Mouse (Mus musculus) erythroid progenitor cell, adult 5-6 weeks (primary cell): Measurements from ENCODE around the gene Ndufs2. TPM values are rescaled to one million over a fixed set of nuclear protein-coding genes. Genes with fewer than 3 reads are reported as not detected.

Experiments
- ATAC-seq: replicated peaks from 2 replicates; pipeline ENCODE4 v1.8.0; 2016; ENCODE audit warnings: moderate number of reproducible peaks, mild to moderate bottlenecking, moderate TSS enrichment, inconsistent platforms; ENCODE audit not compliant: poor library complexity, low FRiP score, severe bottlenecking
- total RNA-seq, 2 experiments: library from RNA; stranded (forward) in 1 of 2; stranded (reverse) in 1 of 2; fragments of 150-400 nt in 1 of 2; fragments of 186-747, 209-891 nt in 1 of 2; gene quantifications; 2 replicates each; pipeline versions ENCODE4 v1.2.3 to v1.2.4; 2015 to 2017; ENCODE audit warnings: low replicate concordance in 2 of 2

Ndufs2 gene
- total RNA-seq, 2 experiments from 2014 or later: 40.8 to 106 TPM

DNA sequence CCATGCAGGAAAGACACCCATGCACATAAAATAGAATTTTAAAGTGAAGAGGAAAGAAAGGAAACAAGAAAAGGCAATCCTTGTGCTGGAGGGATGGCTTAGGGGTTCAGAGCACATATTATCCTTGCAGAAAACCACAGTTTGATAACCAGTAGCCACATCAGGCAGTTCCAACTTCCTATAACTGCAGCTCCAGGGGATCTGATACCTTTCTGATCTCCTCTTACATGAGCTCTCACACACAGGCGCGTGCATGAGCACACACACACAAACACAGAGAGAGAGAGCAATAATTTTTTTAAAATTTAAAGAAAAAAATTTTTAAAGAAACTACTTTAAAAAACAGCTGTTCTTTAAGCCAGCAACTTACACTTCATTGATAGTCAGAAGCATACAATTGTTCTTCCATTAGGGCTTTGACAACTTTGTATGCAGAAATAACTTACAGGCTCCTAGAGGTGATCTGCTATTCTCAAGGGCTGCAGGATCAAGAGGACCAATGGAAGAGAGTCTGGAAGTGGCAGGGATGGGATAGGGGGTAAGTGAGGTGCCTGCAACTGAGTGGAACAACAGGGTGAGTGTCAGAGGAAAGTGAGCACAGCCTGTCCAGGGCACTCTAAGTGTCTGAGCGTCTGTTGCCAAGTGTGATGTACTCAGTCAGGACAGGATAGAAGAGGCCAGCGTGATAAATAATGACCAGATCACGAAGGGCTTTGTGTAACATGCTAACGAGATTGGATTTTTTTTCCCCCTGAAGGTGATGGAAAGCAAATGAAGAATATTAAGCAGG is 45.3 kb downstream of the Ndufs2 start:
- no peak for ATAC-seq

DNA sequence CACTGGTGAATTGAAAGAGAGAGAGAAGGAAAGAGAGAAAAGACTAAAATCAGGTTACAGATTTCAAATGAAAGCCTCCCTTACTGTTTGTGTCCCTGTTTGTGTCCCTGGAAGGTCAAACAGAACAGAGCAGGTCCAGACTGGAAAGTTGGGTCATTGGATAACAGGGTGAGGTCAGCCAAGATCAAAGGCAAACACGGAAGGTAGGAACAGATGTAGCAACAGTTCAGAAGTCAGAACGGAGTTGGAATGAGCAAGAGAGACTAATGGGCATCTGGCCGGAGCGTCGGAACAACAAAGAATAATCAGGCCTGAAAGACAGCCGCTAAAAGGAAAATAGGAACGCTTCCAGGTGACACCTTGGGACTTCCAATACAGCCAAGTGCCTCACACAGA is 46.9 kb downstream of the Ndufs2 start:
- ATAC-seq: no peak

DNA sequence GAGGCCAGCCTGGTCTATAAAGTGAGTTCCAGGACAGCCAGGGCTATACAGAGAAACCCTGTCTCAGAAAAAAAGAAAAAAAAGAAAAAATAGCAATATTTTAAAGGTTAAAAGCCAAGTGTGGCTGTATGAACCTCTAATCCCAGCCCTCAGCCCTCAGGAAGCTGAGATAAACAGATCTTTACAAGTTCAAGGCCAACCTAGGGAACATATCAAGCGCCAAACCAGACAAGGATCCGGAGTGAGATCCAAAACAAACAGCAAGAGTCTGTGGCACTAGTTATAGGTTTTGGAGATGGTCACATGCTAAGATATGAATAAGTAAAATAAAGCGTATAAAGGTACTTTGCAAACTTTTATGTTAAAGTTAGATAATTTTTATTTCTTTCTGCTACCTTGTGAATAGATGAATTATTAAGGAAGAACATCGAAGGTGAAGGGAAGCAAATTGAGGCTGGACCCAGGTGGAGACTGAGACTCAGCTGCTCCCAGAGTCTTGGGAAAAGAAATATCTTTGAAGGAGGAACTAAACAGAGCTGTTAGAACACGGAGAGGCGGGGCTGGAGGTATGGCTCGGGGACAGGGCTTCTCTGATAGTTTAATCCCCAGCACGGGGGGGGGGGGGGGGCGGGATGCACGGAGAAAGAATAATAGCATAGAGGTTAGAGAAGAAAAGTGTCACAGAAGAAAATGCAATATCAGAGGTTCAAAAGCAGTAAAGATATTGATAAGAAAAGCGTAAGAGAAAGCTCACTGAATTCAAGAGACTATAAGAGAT is 47.5 kb downstream of the Ndufs2 start:
- ATAC-seq: no peak

DNA sequence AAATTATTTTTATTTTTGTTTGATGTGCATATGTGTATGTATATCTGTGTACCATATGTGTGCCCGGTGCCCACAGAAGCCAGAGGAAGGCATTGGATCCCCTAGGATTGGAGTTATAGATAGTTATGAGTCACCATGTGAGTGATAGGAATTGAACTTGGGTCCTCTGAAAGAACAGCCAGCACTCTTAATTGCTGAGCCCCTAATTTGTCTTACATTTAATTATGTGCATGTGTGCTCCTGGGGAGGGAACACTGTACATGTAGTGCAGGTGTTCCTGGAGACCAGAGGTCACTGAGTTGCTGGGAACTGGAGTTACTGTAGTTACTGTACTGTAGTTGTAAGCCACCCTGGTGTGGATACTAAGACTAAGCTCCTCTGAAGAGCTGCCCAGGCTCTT is 50.4 kb downstream of the Ndufs2 start:
- ATAC-seq: no peak

DNA sequence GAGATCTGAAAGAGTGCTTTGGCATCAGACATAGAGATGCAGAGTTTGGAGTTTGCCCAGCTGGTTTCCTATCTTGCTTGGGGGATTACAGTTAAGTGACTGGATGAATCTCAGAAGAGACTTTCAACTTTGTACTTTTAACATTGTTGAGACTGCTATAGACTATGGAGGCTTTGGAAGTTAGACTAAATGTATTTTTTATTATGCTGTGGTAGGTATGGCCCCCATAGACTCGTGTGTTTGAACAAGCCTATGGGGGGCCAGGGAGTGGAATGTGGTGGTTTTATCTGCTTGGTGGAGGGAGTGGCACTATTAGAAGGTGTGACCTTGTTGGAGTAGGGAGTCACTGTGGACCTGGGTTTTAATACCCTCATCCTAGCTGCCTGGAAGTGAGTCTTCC is 51.7 kb downstream of the Ndufs2 start:
- no peak for ATAC-seq

DNA sequence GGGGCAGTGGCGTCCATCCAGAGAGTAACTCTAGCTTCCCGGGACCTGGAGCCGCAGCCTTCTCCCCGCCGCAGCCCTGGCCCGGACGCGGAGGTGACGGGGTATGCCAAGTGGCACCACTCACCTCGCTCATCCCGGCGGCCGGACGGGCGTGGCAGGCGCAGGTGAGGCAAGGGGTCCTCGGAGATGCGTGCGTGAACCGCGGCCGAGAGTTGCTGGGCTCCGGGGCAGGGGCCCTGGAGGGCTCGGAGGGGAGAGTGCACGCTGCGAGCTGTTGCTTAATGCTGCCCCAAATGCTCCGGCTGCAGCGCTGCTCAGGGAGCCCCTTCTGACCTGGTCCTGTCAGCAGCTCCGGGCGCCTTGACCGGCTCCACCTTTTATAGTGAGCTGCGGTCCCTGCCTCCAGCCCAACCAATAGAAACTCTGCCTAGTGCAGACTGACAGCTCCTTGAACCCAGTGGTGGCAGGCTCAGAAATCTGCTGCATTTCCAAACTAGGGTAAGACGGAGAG is 55.2 kb downstream of the Ndufs2 start, which contains the start of gene Pcp4l1:
Pcp4l1 (minus strand) TSS at position 382 of the 511 bp plus-strand sequence.
- ATAC-seq: no peak; the same call in 1 of the 2 replicates

DNA sequence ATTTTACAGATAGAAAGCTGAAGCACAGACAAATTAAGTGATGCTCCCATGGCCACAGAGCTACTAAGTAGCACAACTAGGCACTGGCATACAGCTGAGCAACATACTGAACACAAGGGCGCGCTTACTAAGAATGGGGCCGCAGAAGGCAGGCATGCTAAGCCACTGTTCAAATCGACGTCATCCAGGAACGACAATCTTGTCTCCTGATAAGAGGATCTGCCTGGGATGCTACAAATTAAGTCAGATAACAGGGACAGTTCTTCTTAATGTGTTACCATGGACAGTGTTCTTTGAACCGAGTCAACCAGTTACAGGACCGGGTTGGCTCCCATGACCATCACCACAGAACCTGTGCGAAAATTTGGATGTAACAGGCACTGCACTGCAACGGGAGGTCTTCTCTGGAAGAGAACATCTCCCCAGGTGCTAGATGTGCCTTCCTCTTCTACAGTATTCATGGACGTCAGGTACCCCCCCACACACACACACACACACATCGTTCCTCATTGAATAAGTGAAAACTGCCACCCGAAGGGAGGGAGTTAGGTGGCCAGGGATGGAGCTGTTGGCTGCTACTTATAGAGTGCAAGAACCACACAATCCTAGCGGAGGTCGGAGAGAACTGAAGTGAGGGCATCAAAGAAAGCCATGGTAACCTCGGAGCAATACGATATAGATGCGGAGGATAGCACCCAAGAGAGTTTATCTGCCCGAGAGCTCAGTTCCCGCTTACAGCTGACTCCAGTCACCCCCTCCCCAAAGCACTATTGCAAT is 56.0 kb downstream of the Ndufs2 start:
- ATAC-seq: no peak

DNA sequence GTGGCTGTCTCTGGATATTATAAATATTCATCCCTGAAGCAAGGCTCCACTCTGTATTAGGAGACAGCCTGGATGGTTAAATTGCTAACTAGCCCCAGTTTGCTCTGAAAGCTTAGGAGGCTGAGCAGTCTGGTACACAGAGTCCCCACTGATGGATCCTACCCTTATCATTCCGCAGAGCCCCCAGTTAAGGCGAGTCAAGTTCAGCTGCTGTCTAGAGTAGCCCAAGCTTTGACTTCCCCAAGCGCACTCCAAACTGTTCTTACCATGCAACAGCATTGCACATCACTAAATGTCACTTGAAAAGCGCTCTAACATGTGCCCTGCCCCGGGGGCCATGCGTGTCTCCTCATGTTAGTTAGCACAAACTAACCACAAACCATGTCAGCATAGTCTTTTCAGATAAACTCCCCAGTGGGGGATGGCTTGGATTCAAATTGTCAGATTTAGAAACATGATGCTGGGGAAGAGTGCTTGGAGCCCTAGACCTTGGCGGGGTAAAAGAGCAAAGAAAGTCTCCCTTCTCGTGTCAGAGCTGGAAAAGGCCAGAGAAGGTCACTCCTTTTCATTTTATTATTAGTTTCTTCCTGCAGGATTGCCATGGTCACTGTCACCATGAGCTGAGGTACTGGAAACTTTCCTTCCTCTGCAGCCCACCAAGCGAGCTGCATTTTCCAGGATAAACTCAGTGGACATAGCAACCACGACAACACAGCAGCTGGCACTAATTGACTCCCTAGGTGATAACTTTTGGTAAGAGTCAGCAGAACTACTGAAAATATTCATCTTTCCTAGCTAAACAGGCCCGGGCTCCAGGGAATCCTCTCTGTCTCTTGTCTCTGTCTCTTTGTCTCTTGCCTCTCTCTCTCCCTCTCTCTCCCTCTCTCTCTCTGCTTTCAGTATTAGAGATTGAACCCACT is 57.0 kb downstream of the Ndufs2 start:
- no peak for ATAC-seq

DNA sequence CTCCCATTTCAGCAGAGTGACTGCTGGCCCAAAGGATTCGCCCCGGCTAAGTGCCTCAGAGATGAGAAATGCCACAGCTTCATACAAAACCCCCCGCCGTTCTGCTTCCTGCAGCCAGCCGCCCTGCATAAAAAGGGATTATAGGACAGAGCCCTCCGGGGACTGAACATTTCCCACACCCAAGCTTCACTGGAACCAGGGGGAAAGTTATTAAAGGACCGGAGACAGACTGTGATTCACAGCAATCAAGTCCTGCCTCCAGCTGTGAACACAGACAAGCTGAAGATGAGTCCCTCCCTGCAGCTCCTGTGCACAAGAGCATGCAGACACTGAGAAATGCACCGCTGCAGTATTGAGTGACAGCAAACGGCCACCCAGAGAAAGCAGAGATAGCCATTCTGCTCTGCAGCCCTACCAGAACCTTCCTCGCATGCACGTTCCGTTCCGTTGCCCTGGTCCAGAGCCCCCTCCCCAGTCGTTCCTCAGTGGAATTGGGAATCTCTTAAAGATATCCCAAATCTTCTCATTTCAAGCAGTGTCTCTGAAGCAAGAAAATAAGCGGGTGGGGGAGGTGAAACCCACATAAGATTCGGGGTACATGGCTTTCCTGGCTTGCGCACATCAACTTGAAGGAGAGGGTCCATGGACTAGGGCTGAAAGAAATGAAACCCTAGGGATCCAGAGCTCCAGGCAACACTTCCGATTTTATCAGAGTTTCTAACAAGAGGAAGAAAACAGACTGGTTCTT is 57.9 kb downstream of the Ndufs2 start:
- no peak for ATAC-seq

DNA sequence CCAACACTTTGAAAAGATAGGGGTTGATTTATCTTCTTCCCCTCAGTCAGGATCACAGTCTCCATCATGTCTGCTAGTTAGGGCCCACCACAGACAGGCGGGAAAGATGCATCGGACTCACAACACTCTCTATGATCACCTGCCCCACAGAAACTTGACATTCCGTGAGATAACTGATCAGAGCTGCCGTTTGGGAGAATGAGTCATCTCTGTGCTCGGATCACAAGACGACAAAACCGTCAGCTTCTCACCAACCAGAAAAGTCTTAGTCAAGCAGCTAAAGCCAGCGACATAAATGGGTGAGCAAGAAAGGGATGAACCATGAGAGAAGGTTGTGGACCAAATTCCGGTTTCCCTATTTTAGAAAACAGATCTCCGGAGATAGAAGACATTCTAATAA is 58.9 kb downstream of the Ndufs2 start:
- no peak for ATAC-seq

DNA sequence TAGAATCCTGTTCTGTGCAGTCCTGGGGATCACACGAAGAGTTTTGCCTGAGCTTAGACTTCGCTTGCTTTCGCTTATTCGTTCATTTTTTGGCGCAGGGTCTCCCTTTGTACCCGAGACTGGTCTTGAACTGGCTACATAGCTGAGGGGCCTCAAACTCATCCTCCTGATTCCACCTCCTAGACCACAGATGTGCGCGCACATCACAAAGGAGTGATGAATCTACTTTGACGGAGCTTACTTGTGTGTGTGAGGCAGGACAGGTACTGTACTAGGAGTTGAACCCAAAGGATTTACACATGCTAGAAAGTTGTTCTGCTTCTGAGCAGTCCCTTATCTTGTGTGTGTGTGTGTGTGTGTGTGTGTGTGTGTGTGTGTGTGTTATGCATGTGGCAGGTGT is 60.4 kb downstream of the Ndufs2 start:
- no peak for ATAC-seq

DNA sequence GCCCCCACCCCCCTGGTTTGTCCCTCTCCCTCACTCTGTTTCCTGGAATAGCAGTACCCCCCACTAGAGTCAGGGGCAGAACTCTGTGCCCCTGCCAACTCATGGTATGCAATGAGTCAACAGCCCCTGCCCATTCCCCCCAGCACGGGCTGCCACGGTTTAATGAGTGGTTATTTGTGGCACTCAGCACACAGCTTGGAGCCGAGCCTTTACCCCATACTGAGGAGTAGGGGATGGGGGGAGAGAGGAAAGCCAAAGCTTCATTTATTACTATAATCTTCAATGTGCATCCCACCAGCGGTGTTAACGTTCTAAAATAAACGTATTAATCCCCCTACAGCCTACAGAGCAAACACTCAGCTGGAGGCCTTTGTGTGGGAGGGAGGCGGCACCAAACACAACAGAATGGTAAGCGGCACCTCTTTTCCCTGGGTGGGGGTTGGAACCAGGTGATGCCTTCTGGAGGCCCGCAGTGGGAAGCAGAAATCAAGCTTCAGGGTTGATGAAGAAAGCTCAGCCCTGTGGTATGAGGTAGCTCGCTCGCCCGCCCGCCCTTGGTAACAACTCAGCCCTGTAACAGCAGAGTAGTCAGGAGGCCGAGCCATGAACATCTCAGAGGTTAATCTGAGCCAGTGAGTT is 61.6 kb downstream of the Ndufs2 start:
- ATAC-seq: no peak

DNA sequence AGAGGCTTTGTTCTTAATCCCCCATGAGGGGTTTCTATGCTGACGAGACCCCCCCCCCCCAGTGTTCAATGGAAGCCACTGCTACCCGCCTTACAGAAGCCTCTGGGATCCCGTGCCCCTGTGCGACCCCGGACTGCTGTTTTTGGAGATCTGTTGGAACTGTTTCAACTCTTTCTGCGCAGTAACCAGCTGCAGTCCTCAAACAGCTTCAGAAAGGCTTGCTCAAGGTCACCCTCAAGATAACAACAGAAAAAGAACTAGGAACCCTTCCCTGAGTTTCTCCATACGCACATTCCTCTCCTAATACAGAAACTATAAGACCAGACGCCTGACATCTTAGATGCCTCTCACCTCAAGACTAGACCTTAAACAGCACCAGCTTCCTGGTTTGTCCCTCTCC is 62.1 kb downstream of the Ndufs2 start:
- no peak for ATAC-seq

DNA sequence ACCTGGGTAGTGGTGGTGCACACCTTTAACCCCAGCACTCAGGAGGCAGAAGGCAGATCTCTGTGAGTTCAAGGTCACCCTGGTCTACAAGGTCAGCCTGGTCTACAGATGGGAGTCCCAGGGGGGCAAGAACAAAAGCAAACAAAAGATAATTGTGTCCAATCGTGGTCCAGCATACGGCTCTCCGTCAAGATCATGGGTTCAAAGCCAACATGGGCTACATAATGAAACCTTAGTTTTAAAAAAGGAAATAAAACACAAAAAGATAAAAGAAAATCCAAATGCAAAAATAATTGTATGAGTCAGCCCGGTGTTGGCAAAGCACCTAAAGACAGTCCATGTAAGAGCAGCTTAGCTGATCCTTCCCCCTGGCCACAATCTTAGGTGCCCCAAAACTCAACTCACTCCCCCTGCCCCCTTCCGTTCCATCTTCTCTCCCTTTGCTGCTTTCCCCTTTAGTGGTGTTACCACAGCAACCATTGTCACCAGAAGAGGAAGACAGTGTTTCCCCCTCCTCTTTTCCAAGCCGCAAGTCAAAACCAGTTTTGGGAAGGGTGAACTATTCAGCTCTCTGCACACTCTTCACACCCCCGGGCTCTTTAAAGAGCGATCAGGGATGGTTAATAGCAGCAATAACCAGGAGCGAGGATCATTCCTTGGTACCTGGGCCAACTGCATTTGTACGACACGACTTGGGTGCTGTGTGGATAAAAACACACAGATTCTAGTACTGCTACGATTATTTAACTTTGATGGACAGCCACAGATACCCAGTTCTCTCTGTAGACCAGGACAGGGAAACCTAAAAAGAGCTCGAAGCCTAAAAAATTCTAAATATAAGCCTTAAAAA is 63.1 kb downstream of the Ndufs2 start:
- ATAC-seq: no peak

DNA sequence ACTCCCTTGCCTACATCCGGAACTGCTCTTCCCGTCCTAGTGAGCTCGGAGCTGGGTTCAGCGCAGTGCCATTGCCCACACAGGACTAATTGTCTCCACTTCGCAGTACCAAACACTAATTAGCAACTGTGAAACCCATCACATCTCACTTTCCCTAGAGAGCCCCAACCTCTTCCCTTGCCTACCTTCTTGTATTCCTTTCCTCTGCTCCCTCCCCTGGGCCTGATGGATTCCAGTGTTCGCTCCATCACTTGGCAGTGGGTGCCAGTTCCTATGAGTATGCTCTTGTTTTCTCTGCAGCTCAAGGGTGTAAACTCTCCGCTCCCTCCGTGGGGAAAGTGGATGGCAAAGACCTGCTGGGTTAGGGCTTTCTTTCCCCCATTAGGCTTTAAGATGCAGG is 65.5 kb downstream of the Ndufs2 start:
- no peak for ATAC-seq
